Mouse (Mus musculus): ENCODE data around the gene Erc2. TPM values are rescaled to one million over a fixed set of nuclear protein-coding genes. Genes with fewer than 3 reads are reported as not detected.

The Erc2 gene
- polyA plus RNA-seq, 1 experiment = 0.53 TPM

- H3K4me2 ChIP-seq (ENCODE audit: low read depth) = no peak overlapping the region
- no peak for TF ChIP-seq MYOD1 (IDR thresholded peaks at IDR 0.05; ENCODE audit: control insufficient read depth in 1 of 3, insufficient read length in 2 of 3, low read depth in 2 of 3)
- no peaks in the 10 kb centered on the region for H3K27me3 ChIP-seq (ENCODE audit: control insufficient read depth, insufficient read depth, insufficient read length)
- H3ac ChIP-seq (ENCODE audit: control insufficient read depth, insufficient read length) = no peak overlapping the region
- H3K4me3 ChIP-seq = no peak overlapping the region
- H3K79me2 ChIP-seq (ENCODE audit: control insufficient read depth, insufficient read depth) = no peaks in the 10 kb centered on the region
- no peaks in the 10 kb centered on the region for H3K36me3 ChIP-seq (ENCODE audit: control insufficient read depth, insufficient read depth)
Measured at GRCm38 (mm10) chr14:28278951-28279350, 656.7 kb downstream of the Erc2 start.

GRCm38 (mm10) chr14:28280376-28280775 is 658.1 kb downstream of the Erc2 start:
- no peaks in the 10 kb centered on the region for H3K79me2 ChIP-seq (ENCODE audit: control insufficient read depth, insufficient read depth)
- TF ChIP-seq MYOG (IDR thresholded peaks at IDR 0.05; ENCODE audit: control insufficient read depth in 1 of 3, insufficient read depth in 1 of 3, insufficient read length in 2 of 3, low read depth in 2 of 3) (no peak), TCF3 (IDR thresholded peaks at IDR 0.05; ENCODE audit: insufficient read length, low read depth) (no peak), USF1 (IDR thresholded peaks at IDR 0.05; ENCODE audit: low read depth) (no peak), POLR2AphosphoS2 (IDR thresholded peaks at IDR 0.05; ENCODE audit: insufficient read length, low read depth) (no peak), TCF12 (IDR thresholded peaks at IDR 0.05; ENCODE audit: insufficient read depth, poor library complexity, severe bottlenecking) (no peak), MAX (IDR thresholded peaks at IDR 0.05; ENCODE audit: low read depth) (no peak), REST (IDR thresholded peaks at IDR 0.05; ENCODE audit: insufficient read depth, insufficient read length) (no peak), MYOD1 (IDR thresholded peaks at IDR 0.05; ENCODE audit: control insufficient read depth in 1 of 3, insufficient read length in 2 of 3, low read depth in 2 of 3) (no peak), CEBPB (IDR thresholded peaks at IDR 0.05; ENCODE audit: insufficient read depth, poor library complexity, severe bottlenecking) (no peak), SRF (IDR thresholded peaks at IDR 0.05; ENCODE audit: control insufficient read depth, insufficient read length, low read depth) (no peak)
- H3ac ChIP-seq (ENCODE audit: control insufficient read depth, insufficient read length) = no peak overlapping the region
- H3K36me3 ChIP-seq (ENCODE audit: control insufficient read depth, insufficient read depth) = no peaks in the 10 kb centered on the region
- no peak overlapping the region for H3K4me2 ChIP-seq (ENCODE audit: low read depth)
- no peak overlapping the region for H3K4me3 ChIP-seq
- no peaks in the 10 kb centered on the region for H3K27me3 ChIP-seq (ENCODE audit: control insufficient read depth, insufficient read depth, insufficient read length)

GRCm38 (mm10) chr14:28283319-28284095 is 661.3 kb downstream of the Erc2 start:
- no peak overlapping the region for H3K4me2 ChIP-seq (ENCODE audit: low read depth)
- no peak overlapping the region for H3ac ChIP-seq (ENCODE audit: control insufficient read depth, insufficient read length)
- no peaks in the 10 kb centered on the region for H3K36me3 ChIP-seq (ENCODE audit: control insufficient read depth, insufficient read depth)
- no peaks in the 10 kb centered on the region for H3K27me3 ChIP-seq (ENCODE audit: control insufficient read depth, insufficient read depth, insufficient read length)
- no peaks in the 10 kb centered on the region for H3K79me2 ChIP-seq (ENCODE audit: control insufficient read depth, insufficient read depth)
- TF ChIP-seq POLR2A (IDR thresholded peaks at IDR 0.05; ENCODE audit: insufficient read length, low read depth) (no peak), REST (IDR thresholded peaks at IDR 0.05; ENCODE audit: insufficient read depth, insufficient read length) (no peak), TCF3 (IDR thresholded peaks at IDR 0.05; ENCODE audit: insufficient read length, low read depth) (no peak), USF1 (IDR thresholded peaks at IDR 0.05; ENCODE audit: low read depth) (no peak)
- H3K4me3 ChIP-seq = no peak overlapping the region

- Histone ChIP-seq H3K4me2 (ENCODE audit: low read depth) (no peak overlapping the region), H3K36me3 (ENCODE audit: control insufficient read depth, insufficient read depth) (no peaks in the 10 kb centered on the region), H3ac (ENCODE audit: control insufficient read depth, insufficient read length) (no peak overlapping the region), H3K4me3 (no peak overlapping the region), H3K79me2 (ENCODE audit: control insufficient read depth, insufficient read depth) (no peaks in the 10 kb centered on the region), H3K27me3 (ENCODE audit: control insufficient read depth, insufficient read depth, insufficient read length) (no peaks in the 10 kb centered on the region)
- TF ChIP-seq MAX (IDR thresholded peaks at IDR 0.05; ENCODE audit: low read depth) = no peak
- no peak for TF ChIP-seq REST (IDR thresholded peaks at IDR 0.05; ENCODE audit: insufficient read depth, insufficient read length)
- no peak for TF ChIP-seq POLR2A (IDR thresholded peaks at IDR 0.05; ENCODE audit: insufficient read length, low read depth)
- TF ChIP-seq TCF12 (IDR thresholded peaks at IDR 0.05; ENCODE audit: insufficient read depth, poor library complexity, severe bottlenecking) = no peak
- no peak for TF ChIP-seq USF1 (IDR thresholded peaks at IDR 0.05; ENCODE audit: low read depth)
- no peak for TF ChIP-seq POLR2AphosphoS2 (IDR thresholded peaks at IDR 0.05; ENCODE audit: insufficient read length, low read depth)
- TF ChIP-seq E2F4 (IDR thresholded peaks at IDR 0.05; ENCODE audit: insufficient read depth) = no peak
- TF ChIP-seq MYOG (IDR thresholded peaks at IDR 0.05; ENCODE audit: control insufficient read depth in 1 of 3, insufficient read depth in 1 of 3, insufficient read length in 2 of 3, low read depth in 2 of 3) = no peak
- no peak for TF ChIP-seq TCF3 (IDR thresholded peaks at IDR 0.05; ENCODE audit: insufficient read length, low read depth)
- TF ChIP-seq MYOD1 (IDR thresholded peaks at IDR 0.05; ENCODE audit: control insufficient read depth in 1 of 3, insufficient read length in 2 of 3, low read depth in 2 of 3) = no peak
- no peak for TF ChIP-seq CEBPB (IDR thresholded peaks at IDR 0.05; ENCODE audit: insufficient read depth, poor library complexity, severe bottlenecking)
- no peak for TF ChIP-seq SRF (IDR thresholded peaks at IDR 0.05; ENCODE audit: control insufficient read depth, insufficient read length, low read depth)
Measured at GRCm38 (mm10) chr14:28286511-28286910, 664.3 kb downstream of the Erc2 start.

GRCm38 (mm10) chr14:28288196-28288595 is 666.0 kb downstream of the Erc2 start:
- Histone ChIP-seq H3ac (ENCODE audit: control insufficient read depth, insufficient read length) (no peak overlapping the region), H3K4me3 (no peak overlapping the region), H3K4me2 (ENCODE audit: low read depth) (no peak overlapping the region), H3K36me3 (ENCODE audit: control insufficient read depth, insufficient read depth) (no peaks in the 10 kb centered on the region), H3K27me3 (ENCODE audit: control insufficient read depth, insufficient read depth, insufficient read length) (no peaks in the 10 kb centered on the region), H3K79me2 (ENCODE audit: control insufficient read depth, insufficient read depth) (no peaks in the 10 kb centered on the region)
- TF ChIP-seq MAX (IDR thresholded peaks at IDR 0.05; ENCODE audit: low read depth) (no peak), MYOD1 (IDR thresholded peaks at IDR 0.05; ENCODE audit: control insufficient read depth in 1 of 3, insufficient read length in 2 of 3, low read depth in 2 of 3) (no peak), E2F4 (IDR thresholded peaks at IDR 0.05; ENCODE audit: insufficient read depth) (no peak), TCF12 (IDR thresholded peaks at IDR 0.05; ENCODE audit: insufficient read depth, poor library complexity, severe bottlenecking) (no peak), REST (IDR thresholded peaks at IDR 0.05; ENCODE audit: insufficient read depth, insufficient read length) (no peak), CEBPB (IDR thresholded peaks at IDR 0.05; ENCODE audit: insufficient read depth, poor library complexity, severe bottlenecking) (no peak), USF1 (IDR thresholded peaks at IDR 0.05; ENCODE audit: low read depth) (no peak), SRF (IDR thresholded peaks at IDR 0.05; ENCODE audit: control insufficient read depth, insufficient read length, low read depth) (no peak), POLR2A (IDR thresholded peaks at IDR 0.05; ENCODE audit: insufficient read length, low read depth) (no peak), MYOG (IDR thresholded peaks at IDR 0.05; ENCODE audit: control insufficient read depth in 1 of 3, insufficient read depth in 1 of 3, insufficient read length in 2 of 3, low read depth in 2 of 3) (no peak), POLR2AphosphoS2 (IDR thresholded peaks at IDR 0.05; ENCODE audit: insufficient read length, low read depth) (no peak), TCF3 (IDR thresholded peaks at IDR 0.05; ENCODE audit: insufficient read length, low read depth) (no peak)
